Mouse (Mus musculus) neural tube, embryonic 12.5 days (tissue): ENCODE measurements around the gene 4930469K13Rik. TPM values are rescaled to one million over a fixed set of nuclear protein-coding genes. Genes with fewer than 3 reads are reported as not detected.

Experiments
- ATAC-seq: fragments of 200-750 bp; cut with Nextera tagmentation; 2 replicates; pipeline ENCODE4 v1.8.0; 2017; ENCODE audit warnings: low read depth, mild to moderate bottlenecking, moderate TSS enrichment, moderate library complexity; ENCODE audit not compliant: low FRiP score
- H3K27ac ChIP-seq: fragments of 300-500 bp; sonication (generic); 2 replicates; pipeline ENCODE4 v1.5.1; 2016
- H3K27me3 ChIP-seq: fragments of 300-500 bp; sonication (generic); replicated peaks from 2 replicates; pipeline ENCODE4 v1.6.1; 2016; ENCODE audit warnings: mild to moderate bottlenecking
- H3K36me3 ChIP-seq: fragments of 300-500 bp; sonication (generic); 2 replicates; pipeline ENCODE4 v1.6.1; 2016; ENCODE audit warnings: mild to moderate bottlenecking
- H3K4me1 ChIP-seq: fragments of 300-500 bp; sonication (generic); 2 replicates; pipeline ENCODE4 v1.6.1; 2016
- H3K4me2 ChIP-seq: fragments of 300-500 bp; sonication (generic); replicated peaks from 2 replicates; pipeline ENCODE4 v1.6.1; 2016; ENCODE audit warnings: mild to moderate bottlenecking
- H3K4me3 ChIP-seq: fragments of 300-500 bp; sonication (generic); 2 replicates; pipeline ENCODE4 v1.5.1; 2016
- H3K9ac ChIP-seq: fragments of 300-500 bp; sonication (generic); 2 replicates; pipeline ENCODE4 v1.6.1; 2016; ENCODE audit warnings: mild to moderate bottlenecking
- H3K9me3 ChIP-seq: fragments of 300-500 bp; sonication (generic); 2 replicates; pipeline ENCODE4 v1.6.1; 2016; ENCODE audit warnings: mild to moderate bottlenecking
- WGBS: fragments of 180-500 bp; shearing (Covaris S2); methylation state at CpG from one replicate; pipeline ENCODE4 v1.1.7; 2016; 5-methylcytosine and 5-hydroxymethylcytosine counted together
- polyA plus RNA-seq: library from polyadenylated mRNA; unstranded; fragments of >200 nt; fragmentation: Nextera tagmentation; extraction: Ambion mirVana; gene quantifications from 2 replicates; pipeline ENCODE4 v1.2.1, GENCODE M21; 2016

Gene 4930469K13Rik
- polyA plus RNA-seq, 1 experiment from 2014 or later: 21.1 TPM

- no peaks in the 10 kb centered on the region for H3K4me1 ChIP-seq
- no peaks in the 10 kb centered on the region for H3K27me3 ChIP-seq
- H3K27ac ChIP-seq: no peak overlapping the region
- H3K36me3 ChIP-seq: no peaks in the 10 kb centered on the region
- whole genome bisulfite sequencing: 67% methylated on average over 1 of the region's 1 CpGs
- no peak overlapping the region for H3K4me3 ChIP-seq
- no peak overlapping the region for H3K4me2 ChIP-seq
- no peak overlapping the region for H3K9ac ChIP-seq
- no peaks in the 10 kb centered on the region for H3K9me3 ChIP-seq
- ATAC-seq: no peak
These were observed 154.8 kb downstream of the 4930469K13Rik start for GRCm38 (mm10) chr11:33943565-33943964.

- Histone ChIP-seq H3K4me1 (no peaks in the 10 kb centered on the region), H3K4me2 (no peak overlapping the region), H3K27ac (no peak overlapping the region), H3K9ac (no peak overlapping the region), H3K9me3 (no peaks in the 10 kb centered on the region), H3K36me3 (no peaks in the 10 kb centered on the region), H3K27me3 (no peaks in the 10 kb centered on the region), H3K4me3 (no peak overlapping the region)
- no peak for ATAC-seq
- WGBS: 77% methylated on average over 4 of the region's 4 CpGs
These were observed 158.8 kb downstream of the 4930469K13Rik start for GRCm38 (mm10) chr11:33939456-33940113.

- Histone ChIP-seq H3K4me3 (no peak overlapping the region), H3K27me3 (no peaks in the 10 kb centered on the region), H3K9me3 (no peaks in the 10 kb centered on the region), H3K4me2 (no peak overlapping the region), H3K27ac (no peak overlapping the region), H3K36me3 (no peaks in the 10 kb centered on the region), H3K4me1 (no peaks in the 10 kb centered on the region), H3K9ac (no peak overlapping the region)
- WGBS: 58% methylated on average over 7 of the region's 7 CpGs
- no peak for ATAC-seq
These were observed 159.6 kb downstream of the 4930469K13Rik start for GRCm38 (mm10) chr11:33938561-33939274.

- ATAC-seq: no peak
- H3K4me3 ChIP-seq: no peak overlapping the region
- WGBS: 88% methylated on average over 8 of the region's 8 CpGs
- H3K36me3 ChIP-seq: no peaks in the 10 kb centered on the region
- no peak overlapping the region for H3K9ac ChIP-seq
- no peaks in the 10 kb centered on the region for H3K9me3 ChIP-seq
- no peak overlapping the region for H3K4me2 ChIP-seq
- H3K27ac ChIP-seq: no peak overlapping the region
- no peaks in the 10 kb centered on the region for H3K27me3 ChIP-seq
- H3K4me1 ChIP-seq: no peaks in the 10 kb centered on the region
These were observed 160.7 kb downstream of the 4930469K13Rik start for GRCm38 (mm10) chr11:33937641-33938040.

GRCm38 (mm10) chr11:33934286-33934685 is 164.1 kb downstream of the 4930469K13Rik start:
- 66% methylated on average over 9 of the region's 9 CpGs for WGBS
- no peak overlapping the region for H3K27ac ChIP-seq

GRCm38 (mm10) chr11:33932386-33933111 is 165.8 kb downstream of the 4930469K13Rik start:
- H3K4me2 ChIP-seq: peak overlapping the region; percentile 30

More at GRCm38 (mm10) chr11:33934286-33934685, 164.1 kb downstream of the 4930469K13Rik start:
- 0 out of 2 replicates have a peak, but pooled peaks cover 3% of the 10 kb centered on the region for H3K4me1 ChIP-seq
- H3K36me3 ChIP-seq: no peaks in the 10 kb centered on the region
- H3K4me3 ChIP-seq: no peak overlapping the region
- no peaks in the 10 kb centered on the region for H3K27me3 ChIP-seq
- H3K4me2 ChIP-seq: no peak overlapping the region
- no peak overlapping the region for H3K9ac ChIP-seq
- ATAC-seq: no peak
- H3K9me3 ChIP-seq: no peaks in the 10 kb centered on the region

GRCm38 (mm10) chr11:33931836-33932385 is 166.4 kb downstream of the 4930469K13Rik start:
- Histone ChIP-seq H3K36me3 (no peaks in the 10 kb centered on the region), H3K4me3 (no peak overlapping the region), H3K27ac (no peak overlapping the region), H3K27me3 (0 out of 2 replicates have a peak, but pooled peaks cover under 1% of the 10 kb centered on the region), H3K4me1 (0 out of 2 replicates have a peak, but pooled peaks cover 3% of the 10 kb centered on the region), H3K4me2 (peak overlapping the region; percentile 30), H3K9ac (no peak overlapping the region), H3K9me3 (no peaks in the 10 kb centered on the region)
- WGBS: 10% methylated on average over 10 of the region's 10 CpGs
- 0 out of 2 replicates have a peak, but pooled peaks have one; percentile 22 for ATAC-seq

More at GRCm38 (mm10) chr11:33932386-33933111, 165.8 kb downstream of the 4930469K13Rik start:
- Histone ChIP-seq H3K9me3 (no peaks in the 10 kb centered on the region), H3K4me1 (0 out of 2 replicates have a peak, but pooled peaks cover 3% of the 10 kb centered on the region), H3K27me3 (no peaks in the 10 kb centered on the region), H3K27ac (no peak overlapping the region), H3K4me3 (no peak overlapping the region), H3K9ac (no peak overlapping the region), H3K36me3 (no peaks in the 10 kb centered on the region)
- 54% methylated on average over 18 of the region's 18 CpGs for WGBS
- ATAC-seq: peak; percentile 46; the same call in 1 of the 2 replicates

GRCm38 (mm10) chr11:33929412-33929811 is 168.9 kb downstream of the 4930469K13Rik start:
- peaks cover 7% of the 10 kb centered on the region; the same call in 1 of the 2 replicates for H3K27me3 ChIP-seq
- no peaks in the 10 kb centered on the region for H3K9me3 ChIP-seq
- ATAC-seq: no peak
- WGBS: 61% methylated on average over 11 of the region's 11 CpGs
- H3K4me2 ChIP-seq: no peak overlapping the region
- peaks cover 5% of the 10 kb centered on the region; the same call in 1 of the 2 replicates for H3K4me1 ChIP-seq
- H3K9ac ChIP-seq: no peak overlapping the region
- H3K36me3 ChIP-seq: no peaks in the 10 kb centered on the region
- no peak overlapping the region for H3K4me3 ChIP-seq
- H3K27ac ChIP-seq: no peak overlapping the region

GRCm38 (mm10) chr11:33928658-33929057 is 169.7 kb downstream of the 4930469K13Rik start:
- Histone ChIP-seq H3K9me3 (no peaks in the 10 kb centered on the region), H3K27ac (no peak overlapping the region), H3K27me3 (peaks cover 7% of the 10 kb centered on the region; the same call in 1 of the 2 replicates), H3K9ac (no peak overlapping the region), H3K4me2 (no peak overlapping the region), H3K4me1 (peaks cover 5% of the 10 kb centered on the region; the same call in 1 of the 2 replicates), H3K36me3 (no peaks in the 10 kb centered on the region), H3K4me3 (no peak overlapping the region)
- 42% methylated on average over 7 of the region's 7 CpGs for WGBS
- no peak for ATAC-seq

GRCm38 (mm10) chr11:33927836-33928235 is 170.5 kb downstream of the 4930469K13Rik start:
- 84% methylated on average over 4 of the region's 4 CpGs for WGBS
- no peak overlapping the region for H3K27ac ChIP-seq
- no peak for ATAC-seq
- H3K36me3 ChIP-seq: no peaks in the 10 kb centered on the region
- H3K9me3 ChIP-seq: no peaks in the 10 kb centered on the region
- no peak overlapping the region for H3K4me3 ChIP-seq
- H3K9ac ChIP-seq: no peak overlapping the region
- peaks cover 5% of the 10 kb centered on the region; the same call in 1 of the 2 replicates for H3K4me1 ChIP-seq
- peaks cover 7% of the 10 kb centered on the region; the same call in 1 of the 2 replicates for H3K27me3 ChIP-seq
- no peak overlapping the region for H3K4me2 ChIP-seq

GRCm38 (mm10) chr11:33927321-33927720 is 171.0 kb downstream of the 4930469K13Rik start:
- Histone ChIP-seq H3K9me3 (no peaks in the 10 kb centered on the region), H3K36me3 (no peaks in the 10 kb centered on the region), H3K9ac (no peak overlapping the region), H3K4me3 (no peak overlapping the region), H3K27me3 (peaks cover 7% of the 10 kb centered on the region; the same call in 1 of the 2 replicates), H3K27ac (no peak overlapping the region), H3K4me2 (no peak overlapping the region), H3K4me1 (peaks cover 5% of the 10 kb centered on the region; the same call in 1 of the 2 replicates)
- WGBS: 75% methylated on average over 6 of the region's 6 CpGs
- no peak for ATAC-seq
